Mouse (Mus musculus) myocyte (in vitro differentiated cells): ENCODE results near the gene Bmpr1b.

Experiments used
- CEBPB ChIP-seq: IDR thresholded peaks from 2 replicates; pipeline ENCODE4 v1.6.1; 2011; ENCODE audit warnings: mild to moderate bottlenecking, moderate library complexity; ENCODE audit not compliant: poor library complexity, insufficient read depth, severe bottlenecking
- E2F4 ChIP-seq: IDR thresholded peaks from one replicate; pipeline ENCODE4 v1.6.1; 2011; ENCODE audit warnings: mild to moderate bottlenecking, control low read depth, moderate library complexity; ENCODE audit not compliant: insufficient read depth
- MYOG ChIP-seq, 3 experiments: IDR thresholded peaks; one replicate each; pipeline ENCODE4 v1.6.1; 2011; ENCODE audit warnings: control low read depth in 2 of 3, low read depth in 2 of 3, mild to moderate bottlenecking in 2 of 3; ENCODE audit not compliant: insufficient read length in 2 of 3, control insufficient read depth in 1 of 3, insufficient read depth in 1 of 3
- POLR2A ChIP-seq: IDR thresholded peaks from one replicate; pipeline ENCODE4 v1.6.1; 2011; ENCODE audit warnings: low read depth, mild to moderate bottlenecking, control low read depth, moderate library complexity; ENCODE audit not compliant: insufficient read length
- POLR2AphosphoS2 ChIP-seq: IDR thresholded peaks from one replicate; pipeline ENCODE4 v1.6.1; 2011; ENCODE audit warnings: low read depth, control low read depth; ENCODE audit not compliant: insufficient read length
- SRF ChIP-seq: IDR thresholded peaks from one replicate; pipeline ENCODE4 v1.6.1; 2011; ENCODE audit warnings: low read depth; ENCODE audit not compliant: control insufficient read depth, insufficient read length
- TCF12 ChIP-seq: IDR thresholded peaks from one replicate; pipeline ENCODE4 v1.6.1; 2011; ENCODE audit warnings: mild to moderate bottlenecking, control low read depth; ENCODE audit not compliant: poor library complexity, insufficient read depth, severe bottlenecking
- TCF3 ChIP-seq: IDR thresholded peaks from one replicate; pipeline ENCODE4 v1.6.1; 2011; ENCODE audit warnings: low read depth, control low read depth; ENCODE audit not compliant: insufficient read length
- USF1 ChIP-seq: IDR thresholded peaks from one replicate; pipeline ENCODE4 v1.6.1; 2011; ENCODE audit warnings: low read depth, mild to moderate bottlenecking, control low read depth, moderate library complexity

DNA sequence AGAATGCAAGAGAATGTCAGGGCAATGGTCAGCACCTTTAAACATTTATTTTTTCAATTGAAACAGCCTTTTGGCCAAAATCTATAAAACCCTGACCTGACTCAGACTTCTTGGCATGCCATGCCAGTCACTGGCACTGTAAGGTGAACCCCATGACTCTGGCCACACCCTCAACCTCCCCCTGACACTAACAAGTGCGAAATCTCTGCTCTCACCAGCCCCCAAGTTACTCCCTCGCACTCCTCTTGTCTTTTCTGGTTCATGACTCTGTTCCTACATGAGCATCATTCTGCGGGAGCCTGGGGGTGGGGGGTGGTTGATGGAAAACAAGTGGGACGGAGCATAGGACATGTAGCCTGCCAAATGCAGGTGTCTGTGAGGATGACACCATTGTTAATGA lies 135.1 kb downstream of the Bmpr1b start:
- TF ChIP-seq USF1 (no peak), POLR2A (no peak), MYOG (IDR thresholded peaks at IDR 0.05; ENCODE audit: control insufficient read depth in 1 of 3, insufficient read depth in 1 of 3, insufficient read length in 2 of 3, low read depth in 2 of 3) (no peak), CEBPB (no peak), E2F4 (no peak), POLR2AphosphoS2 (no peak), TCF12 (no peak), TCF3 (no peak), SRF (no peak)
